Mouse (Mus musculus) heart, embryonic 15.5 days (tissue): Measurements from ENCODE around the gene Zfp423. TPM values are rescaled to one million over a fixed set of nuclear protein-coding genes. Genes with fewer than 3 reads are reported as not detected.

Experiments used
- ATAC-seq: fragments of 200-750 bp; cut with Nextera tagmentation; replicated peaks from 2 replicates; pipeline ENCODE4 v1.8.0; 2017; ENCODE audit warnings: low read depth, moderate TSS enrichment; ENCODE audit not compliant: insufficient number of reproducible peaks, insufficient read depth, low FRiP score
- H3K27ac ChIP-seq: fragments of 300-500 bp; sonication (generic); 2 replicates; pipeline ENCODE4 v1.5.1; 2015; ENCODE audit warnings: mild to moderate bottlenecking, inconsistent platforms
- H3K27me3 ChIP-seq: fragments of 300-500 bp; sonication (generic); 2 replicates; pipeline ENCODE4 v1.6.1; 2015; ENCODE audit warnings: inconsistent platforms
- H3K36me3 ChIP-seq: fragments of 300-500 bp; sonication (generic); 2 replicates; pipeline ENCODE4 v1.6.1; 2015; ENCODE audit warnings: mild to moderate bottlenecking, inconsistent platforms
- H3K4me1 ChIP-seq: fragments of 300-500 bp; sonication (generic); replicated peaks from 2 replicates; pipeline ENCODE4 v1.6.1; 2015; ENCODE audit warnings: inconsistent platforms
- H3K4me2 ChIP-seq: fragments of 300-500 bp; sonication (generic); 2 replicates; pipeline ENCODE4 v1.6.1; 2015; ENCODE audit warnings: inconsistent platforms, mild to moderate bottlenecking, moderate library complexity
- H3K4me3 ChIP-seq: fragments of 300-500 bp; sonication (generic); 2 replicates; pipeline ENCODE4 v1.5.1; 2015; ENCODE audit warnings: mild to moderate bottlenecking, inconsistent platforms
- H3K9ac ChIP-seq: fragments of 300-500 bp; sonication (generic); 2 replicates; pipeline ENCODE4 v1.6.1; 2015; ENCODE audit warnings: mild to moderate bottlenecking, inconsistent platforms
- H3K9me3 ChIP-seq: fragments of 300-500 bp; sonication (generic); replicated peaks from 2 replicates; pipeline ENCODE4 v1.6.1; 2016; ENCODE audit warnings: inconsistent platforms
- WGBS: fragments of 180-500 bp; shearing (Covaris S2); methylation state at CpG from one replicate; pipeline ENCODE4 v1.1.7; 2015; ENCODE audit warnings: mixed read lengths; 5-methylcytosine and 5-hydroxymethylcytosine counted together
- polyA plus RNA-seq: library from polyadenylated mRNA; unstranded; fragments of >200 nt; fragmentation: Nextera tagmentation; extraction: Ambion mirVana; gene quantifications from 2 replicates; pipeline ENCODE4 v1.2.1, GENCODE M21; 2015

Gene Zfp423
- polyA plus RNA-seq, 1 experiment from 2014 or later = 3.6 TPM

DNA sequence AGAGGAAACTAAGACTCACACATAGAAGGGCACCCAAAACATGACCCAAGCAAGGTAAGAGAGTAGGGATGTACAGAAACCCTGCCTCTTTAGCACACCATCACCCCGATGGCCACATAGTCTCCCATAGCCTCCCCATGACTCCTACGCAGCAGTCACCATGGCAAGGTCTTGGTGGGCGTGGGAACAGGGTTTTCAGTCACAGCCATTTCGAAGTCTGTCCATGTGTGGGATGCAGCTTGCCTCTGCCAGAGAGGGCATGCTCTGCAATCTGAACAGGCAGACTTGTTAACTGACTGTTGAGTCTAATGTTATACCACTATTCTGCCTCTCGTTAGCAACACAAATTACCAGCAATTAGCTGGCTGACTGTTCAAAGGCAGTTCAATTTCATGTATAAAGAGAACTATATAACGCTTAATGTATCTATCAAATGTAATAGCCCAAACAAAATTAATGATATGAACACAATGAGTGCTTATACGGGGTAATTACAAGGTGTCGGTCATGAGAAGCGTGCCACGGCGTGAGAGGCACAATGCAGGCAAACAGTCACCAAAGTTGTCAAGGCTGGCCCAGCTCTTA lies 218.4 kb downstream of the Zfp423 start:
- no peak overlapping the region for H3K9ac ChIP-seq
- no peaks in the 10 kb centered on the region for H3K27me3 ChIP-seq
- WGBS = 91% methylated on average over 11 of the region's 11 CpGs
- no peaks in the 10 kb centered on the region for H3K9me3 ChIP-seq
- no peaks in the 10 kb centered on the region for H3K36me3 ChIP-seq
- no peak overlapping the region for H3K4me2 ChIP-seq
- peaks cover 12% of the 10 kb centered on the region for H3K4me1 ChIP-seq
- H3K27ac ChIP-seq = no peak overlapping the region
- no peak overlapping the region for H3K4me3 ChIP-seq
- ATAC-seq = no peak

DNA sequence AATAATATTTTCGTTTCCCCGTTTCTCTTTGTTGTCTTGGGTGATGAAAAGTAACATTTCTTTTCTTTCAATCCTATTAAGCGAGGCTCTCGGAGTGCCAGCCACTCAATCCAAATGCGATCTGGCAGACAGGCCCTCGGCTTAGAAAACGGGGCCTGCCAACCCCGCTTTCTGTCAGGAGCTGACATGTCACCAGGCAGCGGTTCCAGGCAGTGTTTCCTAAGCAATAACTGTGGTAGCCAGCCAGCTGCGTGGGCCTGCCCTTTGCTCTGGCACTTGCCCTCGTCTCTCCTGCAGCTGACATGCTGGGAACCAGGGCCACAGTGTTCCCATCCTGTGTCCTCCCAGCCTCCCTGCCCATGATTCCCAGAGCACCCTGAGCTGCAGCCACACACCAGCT lies 221.5 kb downstream of the Zfp423 start:
- H3K4me1 ChIP-seq = peaks cover 15% of the 10 kb centered on the region
- H3K9ac ChIP-seq = no peak overlapping the region
- no peak overlapping the region for H3K27ac ChIP-seq
- H3K27me3 ChIP-seq = no peaks in the 10 kb centered on the region
- no peak overlapping the region for H3K4me3 ChIP-seq
- no peaks in the 10 kb centered on the region for H3K36me3 ChIP-seq
- no peaks in the 10 kb centered on the region for H3K9me3 ChIP-seq
- no peak overlapping the region for H3K4me2 ChIP-seq
- no peak for ATAC-seq
- 64% methylated on average over 11 of the region's 11 CpGs for WGBS

DNA sequence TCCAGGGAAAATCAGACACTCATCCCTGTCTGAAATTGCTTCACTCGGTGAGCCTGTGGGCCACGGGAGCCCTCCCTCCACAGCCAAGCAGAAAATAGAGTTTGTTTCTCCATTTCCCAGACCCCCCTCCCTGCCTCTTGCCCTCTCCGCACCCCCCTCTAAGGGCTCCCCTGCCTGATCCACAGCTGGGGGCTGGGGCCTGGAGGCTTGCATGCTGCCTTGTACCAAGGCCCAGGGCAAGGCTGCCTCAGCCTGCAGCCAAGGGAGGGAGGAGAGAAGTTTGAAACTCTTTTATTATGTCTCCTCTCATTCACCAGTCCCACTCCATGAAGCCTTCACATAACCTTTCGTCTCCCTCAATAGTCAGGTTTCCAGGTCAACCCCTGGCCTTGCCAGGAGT lies 224.5 kb downstream of the Zfp423 start:
- ATAC-seq = no peak
- H3K4me1 ChIP-seq = peaks cover 15% of the 10 kb centered on the region
- H3K36me3 ChIP-seq = no peaks in the 10 kb centered on the region
- no peak overlapping the region for H3K4me2 ChIP-seq
- H3K27me3 ChIP-seq = no peaks in the 10 kb centered on the region
- H3K9ac ChIP-seq = no peak overlapping the region
- 0 out of 2 replicates have a peak overlapping the region, but pooled peaks have one; percentile 8 for H3K27ac ChIP-seq
- H3K9me3 ChIP-seq = no peaks in the 10 kb centered on the region
- no peak overlapping the region for H3K4me3 ChIP-seq
- 44% methylated on average over 4 of the region's 4 CpGs for WGBS

DNA sequence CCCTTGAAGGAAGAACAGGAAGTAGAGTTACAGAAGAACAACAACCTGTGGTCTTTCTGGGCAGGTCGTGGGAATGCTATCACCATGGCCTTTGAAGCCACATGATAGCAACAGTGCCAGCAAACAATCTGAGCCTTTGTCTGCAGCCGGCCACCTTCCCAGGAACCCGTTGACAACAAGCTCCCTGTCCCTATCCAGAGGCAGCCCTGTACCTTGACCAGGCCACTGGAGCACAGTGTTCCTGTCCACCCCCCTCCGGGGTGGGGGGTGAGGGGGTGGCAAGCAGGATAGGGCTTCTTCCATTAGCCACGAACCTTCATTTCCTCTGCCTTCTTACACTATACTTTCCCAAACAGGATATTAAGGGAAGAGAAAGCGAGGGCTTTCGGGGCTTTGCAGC lies 224.9 kb downstream of the Zfp423 start:
- 0 out of 2 replicates have a peak overlapping the region, but pooled peaks have one; percentile 8 for H3K27ac ChIP-seq
- no peaks in the 10 kb centered on the region for H3K36me3 ChIP-seq
- peaks cover 15% of the 10 kb centered on the region for H3K4me1 ChIP-seq
- ATAC-seq = no peak
- no peak overlapping the region for H3K4me3 ChIP-seq
- no peak overlapping the region for H3K4me2 ChIP-seq
- H3K9me3 ChIP-seq = no peaks in the 10 kb centered on the region
- no peak overlapping the region for H3K9ac ChIP-seq
- no peaks in the 10 kb centered on the region for H3K27me3 ChIP-seq
- WGBS = 42% methylated on average over 7 of the region's 7 CpGs

DNA sequence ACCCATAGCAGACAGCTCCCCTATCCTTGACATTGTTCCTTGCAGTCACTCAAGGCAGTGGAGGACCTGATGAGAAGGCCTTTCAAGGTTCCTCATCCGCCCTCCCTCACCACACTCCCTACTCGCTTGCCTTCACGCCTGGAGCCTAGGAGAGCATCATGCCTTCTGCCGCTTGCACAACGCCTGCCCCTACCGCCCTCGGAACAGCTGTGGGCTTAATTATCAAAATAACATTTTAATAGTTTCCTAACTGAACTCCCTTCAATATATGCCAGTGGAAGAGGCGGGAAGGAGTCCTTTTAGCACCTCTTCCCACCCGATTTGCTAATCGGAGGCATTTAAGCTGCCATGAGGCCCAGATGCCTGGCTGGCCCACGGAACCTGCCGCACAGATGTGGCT lies 228.3 kb downstream of the Zfp423 start:
- Histone ChIP-seq H3K4me2 (no peak overlapping the region), H3K9ac (no peak overlapping the region), H3K4me1 (peaks cover 15% of the 10 kb centered on the region), H3K4me3 (no peak overlapping the region), H3K27ac (no peak overlapping the region), H3K36me3 (no peaks in the 10 kb centered on the region), H3K9me3 (no peaks in the 10 kb centered on the region), H3K27me3 (no peaks in the 10 kb centered on the region)
- no peak for ATAC-seq
- 87% methylated on average over 12 of the region's 12 CpGs for WGBS

DNA sequence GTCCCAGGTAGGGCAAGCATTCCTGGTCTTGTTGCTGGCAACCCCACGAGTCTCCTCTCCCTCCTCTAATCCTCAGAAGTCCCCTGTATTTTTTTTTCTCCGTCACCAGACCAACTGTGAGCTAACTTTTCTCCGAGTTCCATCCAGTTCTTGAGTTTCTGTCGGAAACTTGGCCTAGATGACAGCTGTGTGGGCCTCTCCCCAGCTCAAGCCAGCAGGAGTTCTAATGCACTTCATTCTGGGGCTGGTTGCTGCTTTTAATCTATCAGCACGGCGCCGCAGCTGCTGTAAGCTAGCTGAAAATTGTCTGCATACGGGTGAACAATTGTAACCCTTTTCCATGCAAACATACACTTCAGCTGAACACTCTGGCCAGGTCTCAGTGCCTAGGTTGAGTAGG lies 236.4 kb downstream of the Zfp423 start:
- H3K27ac ChIP-seq = peak overlapping the region; percentile 44
- no peak for ATAC-seq
- H3K4me2 ChIP-seq = no peak overlapping the region
- H3K4me1 ChIP-seq = peaks cover 3% of the 10 kb centered on the region; the same call in 1 of the 2 replicates
- no peak overlapping the region for H3K9ac ChIP-seq
- WGBS = 53% methylated on average over 8 of the region's 8 CpGs
- H3K4me3 ChIP-seq = no peak overlapping the region
- H3K27me3 ChIP-seq = no peaks in the 10 kb centered on the region
- no peaks in the 10 kb centered on the region for H3K36me3 ChIP-seq
- H3K9me3 ChIP-seq = no peaks in the 10 kb centered on the region

DNA sequence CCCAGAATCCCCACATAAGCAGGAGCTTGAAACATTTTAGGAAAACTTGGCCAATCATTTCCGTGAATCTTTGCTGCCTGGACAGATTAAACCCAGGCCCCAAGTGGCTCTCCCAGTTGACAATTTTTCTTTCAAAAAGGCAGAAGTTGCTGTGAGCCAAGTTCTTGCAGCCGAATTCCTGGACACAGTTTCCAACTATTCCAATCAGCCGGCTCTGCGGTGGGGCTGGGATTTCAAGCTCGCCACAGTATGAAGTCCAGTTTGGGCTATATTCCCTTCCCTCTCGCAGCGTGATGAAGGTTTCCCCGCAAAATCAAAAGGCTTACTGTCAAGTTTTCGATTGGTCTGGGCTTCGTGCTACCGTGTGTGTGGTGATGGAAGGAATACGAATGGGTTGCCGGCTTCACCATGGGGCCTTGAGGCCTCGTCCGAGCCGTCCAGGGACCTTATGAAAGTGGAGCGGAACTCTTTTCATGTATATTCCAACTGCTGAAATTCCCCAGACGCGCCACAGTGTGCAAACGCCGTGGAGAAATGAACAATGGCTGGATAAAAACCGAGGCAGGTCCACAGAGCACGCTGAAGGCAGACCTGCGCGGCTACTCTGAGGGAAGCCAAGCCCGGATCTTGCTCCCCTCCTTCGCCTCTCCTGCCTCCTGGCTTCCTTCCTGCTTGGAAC lies 240.1 kb downstream of the Zfp423 start:
- Histone ChIP-seq H3K9me3 (no peaks in the 10 kb centered on the region), H3K9ac (no peak overlapping the region), H3K27me3 (0 out of 2 replicates have a peak, but pooled peaks cover 3% of the 10 kb centered on the region), H3K36me3 (no peaks in the 10 kb centered on the region), H3K4me3 (no peak overlapping the region), H3K27ac (peak overlapping the region; percentile 41; the same call in 1 of the 2 replicates), H3K4me1 (peaks cover 13% of the 10 kb centered on the region), H3K4me2 (no peak overlapping the region)
- WGBS = 60% methylated on average over 27 of the region's 27 CpGs
- ATAC-seq = no peak

DNA sequence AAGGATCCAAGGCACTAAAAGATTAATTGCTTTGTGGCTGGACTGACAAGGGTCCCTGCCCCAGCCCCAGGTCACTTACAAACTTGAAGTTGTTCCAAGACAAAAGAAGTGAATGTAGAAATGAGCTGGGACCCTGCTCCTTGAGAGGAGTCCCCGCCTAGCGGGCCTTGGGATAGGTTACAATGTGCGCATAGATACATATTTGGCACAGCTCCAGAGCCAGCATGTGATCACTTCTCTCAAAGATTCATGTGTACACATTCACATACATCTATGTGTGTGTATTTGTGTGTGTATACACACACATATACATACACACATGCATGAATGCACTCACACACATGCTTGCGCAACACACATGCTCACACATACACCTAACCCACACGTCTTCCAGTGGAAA lies 241.9 kb downstream of the Zfp423 start:
- H3K27me3 ChIP-seq = 0 out of 2 replicates have a peak, but pooled peaks cover 3% of the 10 kb centered on the region
- no peak overlapping the region for H3K4me3 ChIP-seq
- WGBS = 85% methylated on average over 5 of the region's 5 CpGs
- H3K27ac ChIP-seq = no peak overlapping the region
- peaks cover 13% of the 10 kb centered on the region for H3K4me1 ChIP-seq
- no peak overlapping the region for H3K9ac ChIP-seq
- no peak overlapping the region for H3K4me2 ChIP-seq
- H3K36me3 ChIP-seq = no peaks in the 10 kb centered on the region
- no peak for ATAC-seq
- H3K9me3 ChIP-seq = no peaks in the 10 kb centered on the region

DNA sequence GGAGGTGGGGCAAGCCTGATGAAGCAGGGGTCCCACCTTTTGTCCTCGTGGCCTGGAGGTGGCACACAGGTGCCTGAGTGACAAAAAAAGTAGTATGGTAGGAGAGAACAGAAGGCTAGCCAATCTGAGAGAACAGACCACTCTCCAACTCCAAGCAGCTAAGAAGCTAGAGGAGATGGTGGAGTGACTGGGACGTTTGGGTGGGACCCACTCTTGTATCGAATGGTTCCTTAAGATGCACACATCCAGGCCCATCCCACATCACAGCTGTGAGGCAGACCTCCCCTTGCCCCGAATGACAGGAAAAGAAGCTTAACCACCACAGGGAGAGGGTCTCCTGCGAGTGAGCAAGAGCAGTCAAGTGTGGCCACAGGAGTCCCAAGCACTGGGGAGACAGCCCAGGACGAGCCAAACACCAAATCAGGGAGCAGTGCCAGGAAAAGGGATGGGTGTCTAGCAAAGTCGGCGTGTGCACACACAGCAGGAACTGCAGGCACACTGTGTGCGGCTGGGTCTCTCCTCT lies 242.6 kb downstream of the Zfp423 start:
- H3K4me2 ChIP-seq = peak overlapping the region; percentile 51
- H3K27me3 ChIP-seq = 0 out of 2 replicates have a peak, but pooled peaks cover 3% of the 10 kb centered on the region
- no peak overlapping the region for H3K27ac ChIP-seq
- no peaks in the 10 kb centered on the region for H3K9me3 ChIP-seq
- H3K4me3 ChIP-seq = no peak overlapping the region
- WGBS = 36% methylated on average over 9 of the region's 9 CpGs
- ATAC-seq = no peak
- no peak overlapping the region for H3K9ac ChIP-seq
- no peaks in the 10 kb centered on the region for H3K36me3 ChIP-seq
- peaks cover 13% of the 10 kb centered on the region for H3K4me1 ChIP-seq

DNA sequence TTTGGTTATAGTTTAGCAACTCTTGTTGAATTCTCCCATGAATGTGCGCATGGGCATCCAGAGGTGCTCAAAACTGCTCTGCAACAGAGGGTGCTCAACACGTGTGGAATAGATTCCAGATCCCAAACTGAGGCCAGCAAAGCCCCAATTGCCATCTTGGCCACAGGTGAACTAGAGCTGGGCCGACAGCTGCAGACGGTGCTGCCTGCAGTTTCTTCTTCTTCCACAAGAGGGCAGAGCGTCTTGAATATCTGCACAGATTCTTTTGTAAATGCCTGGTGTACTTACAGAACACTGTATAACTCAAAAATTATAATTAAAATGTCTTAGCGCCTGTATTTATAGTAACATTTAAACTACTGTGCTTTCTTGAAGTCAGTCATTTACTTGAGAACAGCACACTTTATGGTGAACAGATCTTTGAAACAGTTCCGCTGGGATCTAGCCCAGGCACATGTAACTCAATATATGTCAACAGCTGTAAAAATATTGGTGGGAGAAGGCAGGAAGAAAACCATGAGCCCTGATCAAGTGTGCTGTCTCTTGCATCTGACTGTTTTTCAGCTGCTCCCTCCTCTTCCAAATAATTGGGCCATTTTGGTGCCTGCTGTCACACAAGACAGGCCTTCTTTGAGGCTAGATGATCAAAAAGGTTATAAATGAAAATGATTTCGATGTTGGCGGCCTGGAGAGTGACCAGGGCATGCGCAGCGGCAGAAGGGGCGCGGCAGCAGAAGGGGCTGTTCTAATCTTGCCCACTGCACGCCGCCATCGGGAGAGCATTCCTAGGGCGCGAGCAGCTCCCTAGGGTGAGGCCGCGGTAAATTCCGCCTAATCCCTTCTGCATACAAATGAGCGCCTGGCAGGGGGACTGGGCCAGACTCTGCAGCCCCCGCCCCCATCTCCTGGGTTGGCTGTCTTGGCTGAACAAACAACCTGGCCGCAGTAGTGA lies 243.4 kb downstream of the Zfp423 start:
- Histone ChIP-seq H3K4me2 (peak overlapping the region; percentile 51), H3K9me3 (no peaks in the 10 kb centered on the region), H3K27me3 (0 out of 2 replicates have a peak, but pooled peaks cover 3% of the 10 kb centered on the region), H3K4me3 (peak overlapping the region; percentile 22), H3K9ac (no peak overlapping the region), H3K36me3 (no peaks in the 10 kb centered on the region), H3K4me1 (peaks cover 13% of the 10 kb centered on the region), H3K27ac (no peak overlapping the region)
- ATAC-seq = no peak
- 9% methylated on average over 24 of the region's 24 CpGs for WGBS

DNA sequence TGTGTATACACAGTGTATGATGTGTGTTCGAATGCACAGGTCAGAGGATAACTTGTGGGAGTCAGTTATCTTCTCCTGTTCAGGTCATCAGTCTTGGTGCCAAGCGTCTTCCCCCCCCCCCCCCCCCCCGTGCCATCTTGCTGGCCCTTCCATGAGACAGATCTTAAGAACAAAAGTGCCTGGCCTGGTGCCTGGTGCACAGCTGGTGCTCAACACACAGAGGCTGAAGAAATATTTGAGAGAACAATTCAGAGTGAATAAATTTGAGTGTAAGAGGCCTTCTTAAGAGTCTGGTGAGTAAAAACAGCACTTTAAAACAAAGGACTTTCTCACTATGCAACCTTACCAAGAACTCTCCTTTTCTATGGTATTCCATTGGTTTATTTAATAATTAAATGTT lies 245.4 kb downstream of the Zfp423 start:
- no peaks in the 10 kb centered on the region for H3K9me3 ChIP-seq
- no peak for ATAC-seq
- H3K27ac ChIP-seq = no peak overlapping the region
- H3K4me2 ChIP-seq = no peak overlapping the region
- no peak overlapping the region for H3K9ac ChIP-seq
- no peaks in the 10 kb centered on the region for H3K36me3 ChIP-seq
- 58% methylated on average over 3 of the region's 3 CpGs for WGBS
- H3K4me3 ChIP-seq = no peak overlapping the region
- H3K4me1 ChIP-seq = peaks cover 13% of the 10 kb centered on the region
- H3K27me3 ChIP-seq = 0 out of 2 replicates have a peak, but pooled peaks cover 3% of the 10 kb centered on the region
